24 mouse cellular contexts compared by ENCODE assay signal in genomic region chr1:88246386-88246785, GRCm38 (mm10). TPM values are rescaled to one million over a fixed set of nuclear protein-coding genes. Genes with fewer than 3 reads are reported as not detected.
"Had no signal": no experiment of that assay in that cellular context is flagged by ENCODE, and none has a peak within 500 bp of the region (broad histone marks: within the 10 kb centered on the region; RNA-seq: fewer than 3 reads in every experiment).

No protein-coding gene starts in this region.

- DNase-seq: retina, postnatal 1 day; right cerebral cortex, adult 18-20 months; right cerebral cortex, postnatal 14 days; right cerebral cortex, postnatal 25 days; right cerebral cortex, postnatal 4 days; thymus, adult 18-20 months; thymus, adult 2 months; thymus, postnatal 14 days; thymus, postnatal 25 days; thymus, postnatal 36 days; thymus, postnatal 4 days had no signal

- H3K4me1 ChIP-seq: neural tube, embryonic 12.5 days; neural tube, embryonic 13.5 days; neural tube, embryonic 15.5 days; stomach, embryonic 15.5 days had no signal

- H3K9ac ChIP-seq: neural tube, embryonic 12.5 days; neural tube, embryonic 13.5 days; neural tube, embryonic 15.5 days; stomach, embryonic 15.5 days had no signal

- H3K27me3 ChIP-seq: neural tube, embryonic 12.5 days; neural tube, embryonic 13.5 days; neural tube, embryonic 15.5 days; stomach, embryonic 15.5 days had no signal

- H3K27ac ChIP-seq: neural tube, embryonic 12.5 days; neural tube, embryonic 13.5 days; neural tube, embryonic 15.5 days; stomach, embryonic 15.5 days; stomach, postnatal 0 days had no signal

- H3K4me3 ChIP-seq: neural tube, embryonic 12.5 days; neural tube, embryonic 13.5 days; neural tube, embryonic 15.5 days; stomach, embryonic 15.5 days had no signal

- H3K4me2 ChIP-seq: neural tube, embryonic 12.5 days; neural tube, embryonic 13.5 days; neural tube, embryonic 15.5 days; stomach, embryonic 15.5 days had no signal

- H3K36me3 ChIP-seq: neural tube, embryonic 12.5 days; neural tube, embryonic 13.5 days; neural tube, embryonic 15.5 days; stomach, embryonic 15.5 days had no signal

RNA-seq across cellular contexts. Expression of gene Trpm8, which starts 31.1 kb away (rescaled TPM):
- total RNA-seq: neutrophil, adult 5-6 weeks had no signal
- polyA plus RNA-seq: neural tube, embryonic 12.5 days; small intestine, adult 2 months; spleen, adult 2 months; stomach, embryonic 14.5 days; stomach, embryonic 15.5 days; stomach, embryonic 16.5 days; thymus, postnatal 0 days; urinary bladder, adult 2 months had no signal

RNA-seq across cellular contexts. Expression of gene Ugt1a1, which starts 34.6 kb away (rescaled TPM):
- polyA plus RNA-seq: neural tube, embryonic 12.5 days; neural tube, embryonic 13.5 days; neural tube, embryonic 14.5 days; neural tube, embryonic 15.5 days had no signal

RNA-seq across cellular contexts. Expression of gene Dnajb3, which starts 40.8 kb away (rescaled TPM):
- total RNA-seq: neutrophil, adult 5-6 weeks had no signal
